Mouse (Mus musculus) cerebral cortex, adult 2 months (tissue): ENCODE data around the gene B3galt4.

Experiments used
- WGBS: fragments of 180-500 bp; shearing (Covaris S2); methylation state at CpG from one replicate; pipeline ENCODE4 v1.1.7; 2018; 5-methylcytosine and 5-hydroxymethylcytosine counted together

B3galt4 gene

GRCm38 (mm10) chr17:33968489-33968888 lies 17.2 kb upstream of the B3galt4 start:
- 4% methylated on average over 9 of the region's 9 CpGs for WGBS

GRCm38 (mm10) chr17:33965846-33966550 lies 14.7 kb upstream of the B3galt4 start:
- 89% methylated on average over 16 of the region's 16 CpGs for WGBS

- 88% methylated on average over 17 of the region's 17 CpGs for WGBS
Measured at GRCm38 (mm10) chr17:33965082-33965845, 14.0 kb upstream of the B3galt4 start.

GRCm38 (mm10) chr17:33962876-33963275 lies 11.6 kb upstream of the B3galt4 start:
- WGBS, result 89% methylated on average over 7 of the region's 7 CpGs

GRCm38 (mm10) chr17:33959948-33960347 lies 8.7 kb upstream of the B3galt4 start:
- 90% methylated on average over 15 of the region's 15 CpGs for WGBS

GRCm38 (mm10) chr17:33959135-33959534 lies 7.8 kb upstream of the B3galt4 start:
- 95% methylated on average over 13 of the region's 13 CpGs for WGBS

GRCm38 (mm10) chr17:33958451-33958850 lies 7.2 kb upstream of the B3galt4 start:
- WGBS, result 95% methylated on average over 11 of the region's 11 CpGs

- WGBS, result 84% methylated on average over 6 of the region's 6 CpGs
Measured at GRCm38 (mm10) chr17:33957493-33957892, 6.2 kb upstream of the B3galt4 start.

- WGBS, result 6% methylated on average over 10 of the region's 10 CpGs
Measured at GRCm38 (mm10) chr17:33956336-33956735, 5.0 kb upstream of the B3galt4 start.

- under 1% methylated on average over 50 of the region's 50 CpGs for WGBS
Measured at GRCm38 (mm10) chr17:33955555-33956214, 4.4 kb upstream of the B3galt4 start, which contains the start of the genes Vps52 and Rps18. Gene Vps52 (plus strand): TSS chr17:33955812. Gene Rps18 (minus strand): TSS chr17:33956001.

- under 1% methylated on average over 33 of the region's 33 CpGs for WGBS
Measured at GRCm38 (mm10) chr17:33954646-33955554, 3.6 kb upstream of the B3galt4 start.

GRCm38 (mm10) chr17:33953961-33954565 lies 2.8 kb upstream of the B3galt4 start:
- WGBS, result 16% methylated on average over 5 of the region's 5 CpGs

GRCm38 (mm10) chr17:33953310-33953709 lies 2.0 kb upstream of the B3galt4 start:
- WGBS, result 82% methylated on average over 3 of the region's 3 CpGs

GRCm38 (mm10) chr17:33952879-33953278 lies 1.6 kb upstream of the B3galt4 start:
- WGBS, result 66% methylated on average over 4 of the region's 4 CpGs

GRCm38 (mm10) chr17:33952015-33952414 lies 727 bp upstream of the B3galt4 start:
- WGBS, result 77% methylated on average over 13 of the region's 13 CpGs

GRCm38 (mm10) chr17:33950131-33950625 lies 1.1 kb downstream of the B3galt4 start:
- WGBS, result 57% methylated on average over 10 of the region's 10 CpGs

GRCm38 (mm10) chr17:33948905-33949537 lies 2.3 kb downstream of the B3galt4 start:
- 88% methylated on average over 19 of the region's 19 CpGs for WGBS

- WGBS, result 86% methylated on average over 22 of the region's 22 CpGs
Measured at GRCm38 (mm10) chr17:33948090-33948904, 3.0 kb downstream of the B3galt4 start.

GRCm38 (mm10) chr17:33947430-33948089 lies 3.7 kb downstream of the B3galt4 start:
- 59% methylated on average over 10 of the region's 10 CpGs for WGBS
